8 mouse cellular contexts compared by ENCODE assay signal in genomic region chr7:126377278-126378158, GRCm38 (mm10). TPM values are rescaled to one million over a fixed set of nuclear protein-coding genes. Genes with fewer than 3 reads are reported as not detected.
DNase-seq lines count a peak whose midpoint lies in the region; ATAC-seq lines count a peak whose summit lies in the region.

Gene Spns1, minus strand, starts transcription at chr7:126377450.

- H3K27ac ChIP-seq in hindbrain, embryonic 16.5 days (ENCODE audit: low read depth, low read length), result peak within 1 kb of the TSS; percentile 77
- peak within 1 kb of the TSS; percentile 88 for H3K27ac ChIP-seq in macrophage

- peak within 1 kb of the TSS; percentile 95 for H3K4me2 ChIP-seq in hindbrain, embryonic 16.5 days (ENCODE audit: low read length)

- H3K36me3 ChIP-seq in hindbrain, embryonic 16.5 days (ENCODE audit: control insufficient read depth, insufficient read depth, low read length), result peaks cover 4% of the 10 kb centered on the region; the same call in 1 of the 2 replicates
- H3K36me3 ChIP-seq in macrophage (ENCODE audit: inconsistent target), result peaks cover 15% of the 10 kb centered on the region

- H3K4me3 ChIP-seq in hindbrain, embryonic 16.5 days (ENCODE audit: low read length), result peak within 1 kb of the TSS; percentile 73
- H3K4me3 ChIP-seq in macrophage (ENCODE audit: inconsistent target), result peak within 1 kb of the TSS; percentile 100

- ATAC-seq in hindbrain, embryonic 16.5 days, result peak; percentile 97

- peak; percentile 92 for DNase-seq in WW6 (ENCODE audit: low read depth, low spot score)
- DNase-seq in cerebellum, postnatal 4 days (ENCODE audit: low spot score in 2 of 2), result peak; percentile 88 to 94
- peak; percentile 96 for DNase-seq in gastrocnemius, adult 18-20 months (ENCODE audit: low spot score)
- DNase-seq in left cerebral cortex, adult 18-20 months (ENCODE audit: low spot score in 2 of 2), result peak; percentile 99 to 100
- DNase-seq in right cerebral cortex, adult 18-20 months, result peak; percentile 99
- peak; percentile 81 for DNase-seq in urinary bladder, postnatal 10 days (ENCODE audit: low spot score)

- peak within 1 kb of the TSS; percentile 80 for H3K9ac ChIP-seq in hindbrain, embryonic 16.5 days (ENCODE audit: low read depth, low read length)

- H3K9me3 ChIP-seq in hindbrain, embryonic 16.5 days (ENCODE audit: control insufficient read depth, low read length), result no peaks in the 10 kb centered on the region

- H3K4me1 ChIP-seq in hindbrain, embryonic 16.5 days (ENCODE audit: control insufficient read depth, insufficient read depth, low read depth, low read length), result peaks cover 17% of the 10 kb centered on the region

- H3K79me2 ChIP-seq in macrophage (ENCODE audit: inconsistent target), result peaks cover 37% of the 10 kb centered on the region

- H3K27me3 ChIP-seq in hindbrain, embryonic 16.5 days (replicated peaks; ENCODE audit: control insufficient read depth, insufficient read depth, low read length), result no peaks in the 10 kb centered on the region

- under 1% methylated on average over 33 of the region's 33 CpGs for WGBS in hindbrain, embryonic 16.5 days
- 0% methylated on average over 33 of the region's 33 CpGs for WGBS in macrophage (ENCODE audit: missing documents)

RNA-seq across cellular contexts. Expression of gene Spns1, which starts in this region (rescaled TPM):
- 10 to 100 TPM; 21.2 to 23.5 TPM for total RNA-seq in gastrocnemius, adult 18-20 months (2021)
- 98.1 and 98.9 TPM in 2 replicates for polyA plus RNA-seq in hindbrain, embryonic 16.5 days (2015; fragmentation: Nextera tagmentation; extraction: Ambion mirVana)
- 10 to 100 TPM; 84.7 to 85.3 TPM for total RNA-seq in left cerebral cortex, adult 18-20 months (2021)
- 100 to 1,000 TPM in 10 of 26 experiments, 10 to 100 TPM in 16; 45.6 to 198 (median 84.3) TPM for total RNA-seq in macrophage (2018; cell fraction: chromatin; rRNA removed)
- 10 to 100 TPM; 23.7 to 62.5 (median 38.3) TPM for total RNA-seq in macrophage (2018; cell fraction: cytosol; rRNA removed)
- 100 to 1,000 TPM in 6 of 26 experiments, 10 to 100 TPM in 20; 37.1 to 159 (median 77.5) TPM for total RNA-seq in macrophage (2018; cell fraction: nucleus; rRNA removed)
- polyA plus RNA-seq in macrophage (2018), result 18.6 to 55.9 TPM (median 38.7 TPM) in 3 replicates

Comparison
In these comparisons a context has a peak if more than half of its experiments do, and no peak if none do; other contexts are left out.
1. Peak in every context shown above with its lines: DNase-seq, ATAC-seq, H3K4me3 ChIP-seq and H3K27ac ChIP-seq.